Mouse (Mus musculus) brain, adult 2 months (tissue): ENCODE data around the gene Pcbd1.
"Not testable (repeated sequence)": the region's sequence is repeated elsewhere in the genome, so short reads cannot be mapped to it uniquely, and the experiment has no call there.

ENCODE experiments used
- DNase-seq: peaks from one replicate; pipeline ENCODE4 v3.0.0; 2011; ENCODE audit warnings: low read depth, low spot score

The Pcbd1 gene

DNA sequence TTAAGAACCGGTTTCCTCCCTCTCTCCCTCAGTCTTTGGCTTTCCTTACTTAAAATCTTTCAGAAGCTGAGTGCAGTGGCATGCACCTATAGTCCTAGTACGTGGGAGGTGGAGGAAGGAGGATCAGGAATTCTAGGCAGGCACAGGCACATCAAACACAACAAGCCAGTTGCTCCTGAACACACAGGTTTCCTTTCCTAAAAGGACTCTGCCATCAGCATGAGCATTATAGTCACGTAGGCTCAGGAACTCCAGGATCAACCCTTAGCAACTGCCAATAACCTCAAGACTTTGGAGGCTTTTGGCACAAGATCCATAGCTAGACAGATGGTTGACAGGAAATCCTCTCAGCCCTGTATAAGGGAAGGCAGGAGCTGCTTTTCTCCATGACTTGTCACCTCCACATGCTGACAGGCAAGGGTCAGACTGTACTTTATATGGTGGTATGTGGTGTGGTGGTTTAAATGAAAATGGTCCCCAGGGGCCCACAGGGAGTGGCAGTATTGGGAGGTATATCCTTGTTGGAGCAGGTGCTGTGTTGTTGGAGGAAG is 14.5 kb downstream of the Pcbd1 start:
- DNase-seq = peak; percentile 89

DNA sequence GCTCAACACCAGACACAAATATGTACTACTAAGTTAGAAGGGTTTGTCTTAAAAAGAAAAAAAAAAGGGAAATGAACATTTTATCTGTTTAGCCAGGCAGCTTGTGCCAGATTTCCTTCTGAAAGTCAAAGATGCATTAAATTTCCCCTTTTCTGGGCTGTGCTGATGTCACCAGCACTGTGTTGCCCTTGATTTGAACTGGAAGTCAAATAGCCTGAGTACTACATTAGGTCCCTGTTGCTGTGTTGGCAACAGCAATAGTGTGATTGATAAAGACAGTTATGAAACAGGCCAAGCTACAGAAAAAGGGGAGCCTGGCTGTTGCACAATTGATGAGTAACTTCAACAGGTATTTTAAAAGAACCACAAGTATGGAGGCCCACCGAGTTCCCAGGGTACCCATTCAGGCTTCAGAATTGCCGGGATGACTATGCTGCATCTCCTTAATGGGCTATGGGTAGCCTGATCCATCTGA is 25.2 kb downstream of the Pcbd1 start:
- DNase-seq = no peak

DNA sequence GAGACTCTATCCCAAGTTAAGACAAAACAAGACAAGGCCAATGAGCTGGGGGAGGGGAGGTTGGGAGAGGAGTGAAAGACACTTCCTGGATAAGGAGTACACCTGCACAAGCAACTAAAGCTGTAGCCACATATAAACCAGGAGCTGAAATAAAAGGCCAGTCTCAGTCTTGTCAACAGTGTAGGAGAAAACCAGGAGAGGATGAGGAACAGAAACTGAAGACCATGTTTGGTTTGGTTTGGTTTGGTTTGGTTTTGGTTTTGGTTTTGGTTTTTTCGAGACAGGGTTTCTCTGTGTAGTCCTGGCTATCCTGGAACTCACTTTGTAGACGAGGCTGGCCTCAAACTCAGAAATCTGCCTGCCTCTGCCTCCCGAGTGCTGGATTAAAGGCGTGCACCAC is 32.6 kb downstream of the Pcbd1 start:
- not testable (repeated sequence) for DNase-seq

DNA sequence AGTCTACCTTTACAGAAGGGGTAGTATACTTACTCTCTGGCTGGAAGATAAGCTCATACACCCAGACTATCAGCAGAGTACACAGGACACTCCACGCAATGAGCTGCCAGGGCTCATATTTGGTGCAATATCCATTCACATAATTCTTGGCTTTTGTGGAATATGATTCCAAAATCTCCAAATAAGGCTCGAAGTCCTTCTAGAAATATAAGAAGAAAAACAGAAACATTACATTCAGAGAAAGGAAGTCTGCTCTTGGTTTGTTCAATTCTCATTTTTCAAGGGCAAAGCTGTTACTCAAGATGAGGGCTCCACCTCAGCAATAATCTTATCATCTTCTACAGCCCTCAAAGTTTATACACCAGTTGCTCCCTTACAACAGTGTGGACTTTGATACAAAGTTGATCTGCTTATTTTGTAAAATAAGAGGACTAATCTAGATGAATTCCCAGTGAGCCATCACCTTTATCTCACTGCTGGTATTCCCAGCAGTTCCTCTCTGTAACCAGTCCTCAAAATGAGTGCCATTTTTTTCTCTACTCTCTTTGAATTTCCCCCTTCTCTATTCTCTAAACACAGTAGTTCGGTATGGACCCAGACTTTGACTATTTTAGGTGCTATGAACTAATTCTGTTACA is 34.3 kb downstream of the Pcbd1 start:
- no peak for DNase-seq

DNA sequence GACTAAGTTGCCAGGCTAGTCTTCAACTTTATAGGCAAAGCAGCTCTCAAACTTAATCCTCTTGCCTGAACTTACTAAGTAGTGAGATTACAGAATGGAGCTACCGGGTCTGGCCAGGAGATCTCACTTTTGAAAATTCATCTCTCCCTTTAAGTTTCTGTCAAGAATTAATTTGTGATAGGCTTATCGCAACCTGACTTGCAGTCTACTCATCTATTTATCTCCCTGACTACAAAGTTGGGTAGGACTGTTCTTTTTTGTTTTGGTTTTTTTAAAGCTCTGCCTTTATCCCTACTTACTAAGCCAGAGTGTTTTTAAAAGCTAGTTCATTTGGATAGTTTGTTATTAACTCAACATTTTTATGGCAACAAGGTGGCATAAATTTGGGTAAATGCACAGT is 35.3 kb downstream of the Pcbd1 start:
- DNase-seq = no peak

DNA sequence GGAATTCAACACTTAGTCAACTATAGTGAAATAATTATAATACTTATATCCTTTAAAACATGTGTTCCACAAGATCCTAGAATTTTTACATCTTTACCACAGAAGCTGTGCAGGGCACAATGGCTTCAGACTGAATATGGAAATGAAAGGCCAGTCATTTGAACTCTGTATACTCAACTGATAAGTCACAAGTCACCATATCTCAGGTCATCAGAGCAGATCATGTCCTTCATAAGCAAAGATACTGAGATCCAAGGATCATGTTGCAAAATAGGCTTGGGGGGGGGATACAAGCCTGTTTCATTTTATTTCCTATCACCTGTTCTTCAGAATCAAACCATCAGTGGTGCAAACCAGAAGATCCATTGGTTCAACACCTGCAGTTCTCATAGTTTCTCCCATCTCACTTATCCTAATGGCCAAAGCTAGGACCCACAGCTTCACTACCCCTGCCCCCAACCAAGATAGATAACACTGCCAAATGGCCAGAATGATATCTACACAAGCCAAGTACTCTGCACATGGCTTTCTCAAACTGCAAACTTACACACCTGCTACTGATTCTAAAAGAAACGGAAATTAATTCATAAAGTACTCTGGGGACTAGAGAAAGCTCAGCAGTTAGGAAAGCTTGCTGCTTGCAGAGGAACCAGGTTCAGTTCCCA is 39.7 kb downstream of the Pcbd1 start:
- no peak for DNase-seq

DNA sequence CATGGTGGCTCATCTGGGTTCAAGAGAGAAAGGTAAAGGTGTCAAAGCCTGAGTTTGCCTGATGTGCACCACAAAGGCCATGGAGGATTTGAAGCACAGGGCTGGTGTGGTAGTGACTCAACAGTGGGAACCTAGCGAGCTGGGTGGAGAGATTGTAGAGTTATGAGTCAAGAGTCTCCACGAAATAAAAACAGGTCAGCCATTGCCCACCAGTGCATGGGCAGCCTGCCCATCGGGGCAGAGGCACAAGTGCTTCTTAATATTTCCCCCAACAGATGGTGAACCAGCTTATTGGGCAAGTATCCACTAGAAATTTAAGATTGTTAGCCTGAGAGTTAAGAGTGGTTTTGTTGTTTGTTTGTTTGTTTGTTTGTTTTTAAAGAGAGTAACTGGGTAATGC is 41.8 kb downstream of the Pcbd1 start:
- DNase-seq = peak; percentile 25

DNA sequence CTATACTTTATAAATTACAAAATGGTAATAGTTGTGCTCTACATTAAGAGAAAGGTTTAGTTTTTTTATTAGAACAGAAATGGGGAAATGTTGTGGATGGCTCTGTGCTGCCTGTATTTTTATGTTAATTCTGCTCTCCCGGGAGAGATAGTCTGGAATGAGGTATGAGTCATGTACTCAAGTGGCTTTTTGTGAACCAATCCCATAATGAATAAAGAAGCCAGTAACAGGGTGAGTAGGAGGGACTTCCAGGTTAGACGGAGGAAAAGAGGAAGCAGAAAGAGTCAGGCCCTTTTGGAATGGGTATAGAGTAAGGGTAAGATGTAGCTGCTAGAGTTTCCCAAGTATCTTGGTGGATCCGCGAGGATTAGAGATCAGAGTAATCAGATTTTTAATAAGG is 44.9 kb downstream of the Pcbd1 start:
- peak; percentile 28 for DNase-seq

DNA sequence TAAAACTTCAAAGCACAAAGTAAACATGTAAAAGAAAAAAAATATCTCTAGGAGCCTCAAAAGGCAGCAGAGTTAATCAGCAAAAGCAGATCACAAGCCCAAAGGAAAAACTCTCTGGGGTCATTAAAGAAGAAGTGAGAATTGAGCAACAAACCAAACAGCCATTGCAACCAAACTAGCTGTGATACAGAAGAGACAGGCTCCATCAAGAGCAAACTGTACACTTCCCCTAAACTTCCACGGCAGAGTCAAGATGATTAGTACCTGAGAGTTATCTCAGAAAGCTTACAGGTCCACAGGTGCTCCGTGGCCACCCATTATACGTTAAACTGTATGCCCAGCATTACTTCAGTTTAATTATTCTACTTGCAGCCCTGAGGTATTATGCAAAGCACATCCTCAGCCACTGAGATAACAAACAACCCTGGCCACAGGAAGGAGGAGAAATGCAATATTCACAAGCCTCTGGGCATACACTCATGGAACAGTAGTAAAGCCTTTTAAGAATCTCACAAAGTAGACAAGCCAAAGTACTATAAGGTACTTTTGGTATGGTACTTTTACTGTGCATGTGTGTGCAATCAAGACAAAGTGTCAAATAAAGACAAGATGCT is 46.2 kb downstream of the Pcbd1 start:
- DNase-seq = no peak

DNA sequence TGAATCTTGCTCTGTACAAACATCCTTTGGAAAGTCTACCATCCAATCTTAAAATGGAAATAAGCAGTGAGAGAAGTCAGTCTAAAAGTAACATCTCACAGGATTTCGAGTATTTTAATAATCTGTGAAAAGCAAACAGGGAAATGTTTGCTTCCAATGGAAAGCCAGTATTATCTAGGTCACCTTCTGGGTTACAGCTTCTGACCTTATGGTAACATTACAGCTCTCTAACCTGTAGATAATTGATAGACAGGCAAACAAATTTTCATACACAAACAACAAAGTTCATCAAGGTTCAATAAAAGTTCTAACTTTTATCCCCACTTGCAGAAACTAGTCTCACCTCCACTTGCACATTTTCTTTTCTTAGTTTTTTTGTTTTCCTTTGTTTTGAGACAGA is 48.4 kb downstream of the Pcbd1 start:
- no peak for DNase-seq

DNA sequence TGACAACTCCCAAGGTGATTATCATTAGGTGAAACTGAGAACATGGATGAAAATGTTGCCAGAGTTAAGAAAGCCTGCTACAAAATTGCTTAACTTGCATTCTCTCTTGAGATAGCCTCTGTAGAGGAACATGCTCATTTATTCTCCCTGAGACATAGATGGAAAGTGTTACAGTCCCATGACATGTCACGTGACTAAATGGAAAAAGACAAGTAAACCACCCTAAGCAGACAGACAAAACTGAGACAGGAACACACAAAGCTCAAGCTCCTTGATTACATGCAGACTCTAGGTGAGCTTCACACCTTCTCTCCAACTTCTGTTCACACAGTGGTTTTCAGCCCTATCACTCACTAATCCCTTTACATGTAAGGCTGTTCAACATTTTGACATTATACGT is 54.2 kb downstream of the Pcbd1 start:
- DNase-seq = no peak
